Mouse (Mus musculus) liver, postnatal 0 days (tissue): Measurements from ENCODE around the gene Arhgef33.

Experiments
- CTCF ChIP-seq: sonication (generic); IDR thresholded peaks from 2 replicates; pipeline ENCODE4 v1.5.1; 2016; ENCODE audit warnings: antibody characterized with exemption, low read depth
- EP300 ChIP-seq: IDR thresholded peaks from 2 replicates; pipeline ENCODE4 v1.6.1; 2016; ENCODE audit warnings: antibody characterized with exemption, low read depth, mild to moderate bottlenecking

- TF ChIP-seq EP300 (no peak), CTCF (no peak)
Observed at GRCm38 (mm10) chr17:80322228-80322627, 15.0 kb downstream of the Arhgef33 start.
